Mouse (Mus musculus) neural tube, embryonic 12.5 days (tissue): ENCODE data around the gene Musk. TPM values are rescaled to one million over a fixed set of nuclear protein-coding genes. Genes with fewer than 3 reads are reported as not detected.

Experiments
- ATAC-seq: fragments of 200-750 bp; cut with Nextera tagmentation; 2 replicates; pipeline ENCODE4 v1.8.0; 2017; ENCODE audit warnings: low read depth, mild to moderate bottlenecking, moderate TSS enrichment, moderate library complexity; ENCODE audit not compliant: low FRiP score
- H3K27ac ChIP-seq: fragments of 300-500 bp; sonication (generic); 2 replicates; pipeline ENCODE4 v1.5.1; 2016
- H3K27me3 ChIP-seq: fragments of 300-500 bp; sonication (generic); replicated peaks from 2 replicates; pipeline ENCODE4 v1.6.1; 2016; ENCODE audit warnings: mild to moderate bottlenecking
- H3K36me3 ChIP-seq: fragments of 300-500 bp; sonication (generic); 2 replicates; pipeline ENCODE4 v1.6.1; 2016; ENCODE audit warnings: mild to moderate bottlenecking
- H3K4me1 ChIP-seq: fragments of 300-500 bp; sonication (generic); 2 replicates; pipeline ENCODE4 v1.6.1; 2016
- H3K4me2 ChIP-seq: fragments of 300-500 bp; sonication (generic); replicated peaks from 2 replicates; pipeline ENCODE4 v1.6.1; 2016; ENCODE audit warnings: mild to moderate bottlenecking
- H3K4me3 ChIP-seq: fragments of 300-500 bp; sonication (generic); 2 replicates; pipeline ENCODE4 v1.5.1; 2016
- H3K9ac ChIP-seq: fragments of 300-500 bp; sonication (generic); 2 replicates; pipeline ENCODE4 v1.6.1; 2016; ENCODE audit warnings: mild to moderate bottlenecking
- H3K9me3 ChIP-seq: fragments of 300-500 bp; sonication (generic); 2 replicates; pipeline ENCODE4 v1.6.1; 2016; ENCODE audit warnings: mild to moderate bottlenecking
- WGBS: fragments of 180-500 bp; shearing (Covaris S2); methylation state at CpG from one replicate; pipeline ENCODE4 v1.1.7; 2016; 5-methylcytosine and 5-hydroxymethylcytosine counted together
- polyA plus RNA-seq: library from polyadenylated mRNA; unstranded; fragments of >200 nt; fragmentation: Nextera tagmentation; extraction: Ambion mirVana; gene quantifications from 2 replicates; pipeline ENCODE4 v1.2.1, GENCODE M21; 2016

Gene Musk
- polyA plus RNA-seq, 1 experiment from 2014 or later, result 0.80 TPM

GRCm38 (mm10) chr4:58373599-58373998 is 87.8 kb downstream of the Musk start:
- no peaks in the 10 kb centered on the region for H3K36me3 ChIP-seq
- H3K4me2 ChIP-seq, result no peak overlapping the region
- WGBS, result 89% methylated on average over 10 of the region's 10 CpGs
- no peak for ATAC-seq
- H3K27ac ChIP-seq, result no peak overlapping the region
- H3K9ac ChIP-seq, result no peak overlapping the region
- H3K9me3 ChIP-seq, result no peaks in the 10 kb centered on the region
- H3K4me1 ChIP-seq, result no peaks in the 10 kb centered on the region
- H3K27me3 ChIP-seq, result no peaks in the 10 kb centered on the region
- H3K4me3 ChIP-seq, result no peak overlapping the region

- Histone ChIP-seq H3K9me3 (no peaks in the 10 kb centered on the region), H3K4me2 (no peak overlapping the region), H3K36me3 (no peaks in the 10 kb centered on the region), H3K27ac (no peak overlapping the region), H3K4me3 (no peak overlapping the region), H3K4me1 (no peaks in the 10 kb centered on the region), H3K27me3 (no peaks in the 10 kb centered on the region), H3K9ac (no peak overlapping the region)
- WGBS, result 79% methylated on average over 7 of the region's 7 CpGs
- no peak for ATAC-seq
These were observed 88.5 kb downstream of the Musk start for GRCm38 (mm10) chr4:58374141-58374870.

- ATAC-seq, result no peak
- Histone ChIP-seq H3K4me1 (no peaks in the 10 kb centered on the region), H3K27ac (no peak overlapping the region), H3K27me3 (no peaks in the 10 kb centered on the region), H3K9me3 (no peaks in the 10 kb centered on the region), H3K36me3 (no peaks in the 10 kb centered on the region), H3K4me3 (no peak overlapping the region), H3K9ac (no peak overlapping the region), H3K4me2 (no peak overlapping the region)
- 91% methylated on average over 4 of the region's 4 CpGs for WGBS
These were observed 93.4 kb downstream of the Musk start for GRCm38 (mm10) chr4:58379186-58379585.

- H3K27me3 ChIP-seq, result no peaks in the 10 kb centered on the region
- H3K27ac ChIP-seq, result no peak overlapping the region
- no peaks in the 10 kb centered on the region for H3K4me1 ChIP-seq
- H3K4me3 ChIP-seq, result no peak overlapping the region
- 92% methylated on average over 12 of the region's 12 CpGs for WGBS
- H3K36me3 ChIP-seq, result no peaks in the 10 kb centered on the region
- no peak for ATAC-seq
- no peaks in the 10 kb centered on the region for H3K9me3 ChIP-seq
- H3K9ac ChIP-seq, result no peak overlapping the region
- no peak overlapping the region for H3K4me2 ChIP-seq
These were observed 115.1 kb downstream of the Musk start for GRCm38 (mm10) chr4:58400861-58401341.

GRCm38 (mm10) chr4:58401973-58402501 is 116.3 kb downstream of the Musk start:
- no peak overlapping the region for H3K9ac ChIP-seq
- 82% methylated on average over 4 of the region's 4 CpGs for WGBS
- no peaks in the 10 kb centered on the region for H3K27me3 ChIP-seq
- H3K4me1 ChIP-seq, result no peaks in the 10 kb centered on the region
- H3K4me3 ChIP-seq, result no peak overlapping the region
- no peaks in the 10 kb centered on the region for H3K9me3 ChIP-seq
- ATAC-seq, result no peak
- H3K27ac ChIP-seq, result no peak overlapping the region
- H3K36me3 ChIP-seq, result no peaks in the 10 kb centered on the region
- no peak overlapping the region for H3K4me2 ChIP-seq

- 77% methylated on average over 13 of the region's 13 CpGs for WGBS
- no peaks in the 10 kb centered on the region for H3K9me3 ChIP-seq
- no peak overlapping the region for H3K27ac ChIP-seq
- no peaks in the 10 kb centered on the region for H3K4me1 ChIP-seq
- H3K4me2 ChIP-seq, result no peak overlapping the region
- no peak overlapping the region for H3K9ac ChIP-seq
- H3K4me3 ChIP-seq, result no peak overlapping the region
- H3K27me3 ChIP-seq, result no peaks in the 10 kb centered on the region
- no peak for ATAC-seq
- no peaks in the 10 kb centered on the region for H3K36me3 ChIP-seq
These were observed 127.7 kb downstream of the Musk start for GRCm38 (mm10) chr4:58413188-58414185.

- Histone ChIP-seq H3K9ac (no peak overlapping the region), H3K36me3 (no peaks in the 10 kb centered on the region), H3K4me1 (no peaks in the 10 kb centered on the region), H3K27me3 (no peaks in the 10 kb centered on the region), H3K27ac (no peak overlapping the region), H3K4me2 (no peak overlapping the region), H3K4me3 (no peak overlapping the region), H3K9me3 (no peaks in the 10 kb centered on the region)
- 92% methylated on average over 3 of the region's 3 CpGs for WGBS
- no peak for ATAC-seq
These were observed 129.8 kb downstream of the Musk start for GRCm38 (mm10) chr4:58415537-58415936.

GRCm38 (mm10) chr4:58417319-58417718 is 131.6 kb downstream of the Musk start:
- no peak for ATAC-seq
- H3K4me2 ChIP-seq, result no peak overlapping the region
- no peaks in the 10 kb centered on the region for H3K4me1 ChIP-seq
- WGBS, result 82% methylated on average over 4 of the region's 4 CpGs
- no peaks in the 10 kb centered on the region for H3K27me3 ChIP-seq
- no peak overlapping the region for H3K27ac ChIP-seq
- H3K4me3 ChIP-seq, result no peak overlapping the region
- no peak overlapping the region for H3K9ac ChIP-seq
- H3K9me3 ChIP-seq, result no peaks in the 10 kb centered on the region
- H3K36me3 ChIP-seq, result no peaks in the 10 kb centered on the region

- Histone ChIP-seq H3K9me3 (no peaks in the 10 kb centered on the region), H3K27ac (no peak overlapping the region), H3K4me2 (no peak overlapping the region), H3K9ac (no peak overlapping the region), H3K4me1 (no peaks in the 10 kb centered on the region), H3K4me3 (no peak overlapping the region), H3K36me3 (no peaks in the 10 kb centered on the region), H3K27me3 (no peaks in the 10 kb centered on the region)
- WGBS, result 59% methylated on average over 5 of the region's 5 CpGs
- no peak for ATAC-seq
These were observed 133.5 kb downstream of the Musk start for GRCm38 (mm10) chr4:58419225-58419624.

GRCm38 (mm10) chr4:58423276-58423930 is 137.6 kb downstream of the Musk start:
- no peak for ATAC-seq
- H3K36me3 ChIP-seq, result no peaks in the 10 kb centered on the region
- WGBS, result 81% methylated on average over 9 of the region's 9 CpGs
- no peaks in the 10 kb centered on the region for H3K4me1 ChIP-seq
- H3K27ac ChIP-seq, result no peak overlapping the region
- H3K9me3 ChIP-seq, result no peaks in the 10 kb centered on the region
- no peak overlapping the region for H3K9ac ChIP-seq
- no peak overlapping the region for H3K4me2 ChIP-seq
- no peaks in the 10 kb centered on the region for H3K27me3 ChIP-seq
- H3K4me3 ChIP-seq, result no peak overlapping the region
